Mouse (Mus musculus): Measurements from ENCODE around the gene Ttc33.

Ttc33 gene

GRCm38 (mm10) chr15:5242241-5243035, 57.1 kb downstream of the Ttc33 start:
- peak; percentile 31 to 34 for DNase-seq

DNA sequence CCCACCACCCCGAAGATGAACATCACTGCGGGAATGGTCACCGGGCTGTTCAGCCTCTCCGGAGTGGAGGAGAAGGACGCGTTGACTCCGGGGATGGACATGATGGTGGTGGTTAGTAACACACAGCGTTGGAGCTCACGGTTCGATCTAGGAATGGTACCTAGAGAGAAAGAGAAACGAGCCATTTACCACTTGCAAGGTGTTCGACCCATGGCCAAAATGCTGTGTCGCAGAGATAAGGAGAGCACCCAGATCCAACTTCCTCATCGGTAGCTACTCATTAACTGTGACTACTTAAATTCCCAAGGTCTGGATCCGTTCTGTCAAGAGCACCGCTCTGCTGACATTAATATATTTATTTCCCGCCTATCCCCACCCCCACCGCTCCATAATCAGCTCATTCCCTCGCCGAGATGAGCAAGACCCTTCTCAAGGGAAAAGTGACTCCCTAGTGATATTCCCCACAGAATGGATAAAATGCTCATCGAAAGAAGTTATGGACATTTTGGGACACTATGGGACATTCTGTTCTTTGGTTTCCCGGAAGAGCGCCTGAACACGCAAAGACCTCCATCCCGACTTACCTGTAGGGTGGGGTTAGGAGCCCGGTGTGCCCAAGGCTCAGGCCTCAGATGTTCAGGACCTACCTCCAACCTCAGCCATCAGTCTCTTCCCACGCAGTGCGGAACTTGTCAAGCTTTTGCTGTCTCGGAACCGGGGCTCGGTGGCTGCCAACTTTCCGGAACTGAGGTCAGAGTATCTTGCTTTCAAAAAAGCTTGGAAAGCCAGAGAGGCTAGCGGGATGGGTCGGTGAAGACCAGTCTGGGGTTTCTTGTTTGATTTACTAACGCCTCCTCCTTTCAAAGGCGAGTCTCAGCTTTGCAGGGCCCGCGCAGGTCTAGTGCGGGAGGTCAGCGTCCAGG, 58.0 kb downstream of the Ttc33 start:
- peak in 1 of 2 experiments; percentile 9 for DNase-seq

DNA sequence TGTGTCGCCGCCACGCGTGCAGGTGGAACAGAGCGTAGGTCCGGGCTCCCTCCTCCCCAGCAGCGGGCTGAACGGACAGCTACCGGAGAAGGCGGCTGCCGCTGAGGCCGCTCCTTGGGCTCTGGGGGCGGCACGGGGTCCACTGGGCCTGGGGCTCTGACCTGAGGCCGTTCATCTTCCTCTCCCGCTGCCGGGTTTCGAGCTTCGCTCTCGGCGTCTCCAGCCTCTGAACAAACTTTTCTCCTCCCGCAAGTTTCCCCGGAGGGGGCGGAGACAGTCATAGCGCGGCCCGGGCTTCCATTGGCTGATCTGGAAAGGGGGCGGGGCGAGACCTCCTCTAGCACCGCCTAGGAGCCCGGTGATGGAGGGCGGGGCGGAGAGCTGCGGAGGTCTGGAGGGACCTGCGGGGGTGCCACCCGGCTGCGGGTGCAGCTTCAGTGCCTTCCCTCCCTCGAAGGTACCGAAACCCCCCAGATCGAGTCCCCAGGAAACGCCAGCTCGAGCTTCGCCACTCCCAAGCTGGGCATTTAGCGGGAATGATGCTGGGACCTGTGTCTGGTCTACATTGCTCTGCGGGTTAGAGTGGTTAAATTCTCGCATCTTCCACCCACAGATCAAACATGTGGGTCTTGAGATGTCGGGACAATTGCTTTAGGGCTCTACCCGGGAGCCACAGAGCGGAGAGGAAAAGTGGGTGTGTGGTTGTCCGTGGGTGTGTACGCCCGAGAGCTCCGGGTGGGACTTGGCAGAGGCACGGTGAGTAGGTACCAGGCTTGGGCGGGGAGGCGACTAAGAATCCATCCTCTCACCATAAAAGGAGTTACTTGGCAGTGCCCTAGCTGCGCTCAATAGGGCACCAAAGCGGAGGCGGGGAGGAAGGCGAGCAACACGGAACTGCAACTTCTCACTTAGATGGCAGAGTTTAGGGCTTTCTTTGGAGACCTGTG, 58.9 kb downstream of the Ttc33 start, which contains the start of gene Ptger4:
Gene Ptger4, minus strand, starts transcription at position 229 of the 947 bp plus-strand sequence.
- DNase-seq, result peak; percentile 68 to 82

- no peak for DNase-seq
Observed at GRCm38 (mm10) chr15:5250182-5250581, 64.9 kb downstream of the Ttc33 start.

GRCm38 (mm10) chr15:5260183-5260582, 74.9 kb downstream of the Ttc33 start:
- DNase-seq, result no peak

DNA sequence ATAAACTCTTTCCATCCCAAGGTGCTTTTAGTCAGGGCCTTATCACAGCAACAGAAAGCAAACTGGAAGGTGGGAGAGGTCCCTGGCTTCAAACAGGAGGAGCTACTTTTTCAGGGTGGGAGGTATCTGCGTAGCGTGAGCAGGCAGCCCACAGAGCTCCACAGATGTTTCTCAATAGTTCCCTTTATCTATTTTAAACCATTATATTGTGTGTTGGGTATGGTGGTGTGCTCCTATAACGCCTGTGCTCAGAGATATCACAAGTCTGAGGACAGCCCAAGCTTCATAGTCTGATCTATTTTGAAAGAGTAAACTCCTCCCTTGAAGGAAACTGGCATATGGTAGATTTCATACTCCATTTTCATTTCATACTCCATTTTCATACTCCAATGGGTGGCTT, 75.7 kb downstream of the Ttc33 start:
- no peak for DNase-seq

GRCm38 (mm10) chr15:5262095-5262667, 76.9 kb downstream of the Ttc33 start:
- no peak for DNase-seq

- no peak for DNase-seq
Observed at GRCm38 (mm10) chr15:5262874-5263504, 77.7 kb downstream of the Ttc33 start.

- DNase-seq, result peak in 1 of 2 experiments; percentile 15
Observed at GRCm38 (mm10) chr15:5266095-5266494, 80.8 kb downstream of the Ttc33 start.

Measured in cerebellum, postnatal 25 days (tissue).